Mouse (Mus musculus): ENCODE data around the gene Dusp3. TPM values are rescaled to one million over a fixed set of nuclear protein-coding genes. Genes with fewer than 3 reads are reported as not detected.

Gene Dusp3
- total RNA-seq (2023), result 10 to 100 TPM; 14.7 to 27.4 TPM

DNA sequence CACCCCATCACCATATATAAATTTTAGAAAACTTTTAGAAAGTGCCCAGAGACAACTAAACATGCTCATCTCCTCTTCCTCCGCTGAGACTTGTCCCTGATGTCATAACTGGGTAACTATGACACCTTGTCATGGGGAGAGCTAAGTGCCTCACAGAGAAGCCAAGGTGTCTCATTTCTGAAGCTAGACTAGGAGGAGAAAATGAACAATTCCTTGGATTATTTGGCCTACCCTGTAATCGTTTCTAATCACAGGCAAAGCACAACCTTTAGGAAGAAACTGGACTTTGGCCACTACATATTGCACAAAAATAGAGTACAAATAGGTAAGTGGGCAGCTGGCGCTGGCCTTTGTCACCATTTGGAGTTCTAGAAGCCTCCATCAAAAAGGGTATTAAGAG lies at the start of gene Dusp3:
TSS of gene Dusp3 (minus strand) at position 101 of the 400 bp plus-strand sequence.

DNA sequence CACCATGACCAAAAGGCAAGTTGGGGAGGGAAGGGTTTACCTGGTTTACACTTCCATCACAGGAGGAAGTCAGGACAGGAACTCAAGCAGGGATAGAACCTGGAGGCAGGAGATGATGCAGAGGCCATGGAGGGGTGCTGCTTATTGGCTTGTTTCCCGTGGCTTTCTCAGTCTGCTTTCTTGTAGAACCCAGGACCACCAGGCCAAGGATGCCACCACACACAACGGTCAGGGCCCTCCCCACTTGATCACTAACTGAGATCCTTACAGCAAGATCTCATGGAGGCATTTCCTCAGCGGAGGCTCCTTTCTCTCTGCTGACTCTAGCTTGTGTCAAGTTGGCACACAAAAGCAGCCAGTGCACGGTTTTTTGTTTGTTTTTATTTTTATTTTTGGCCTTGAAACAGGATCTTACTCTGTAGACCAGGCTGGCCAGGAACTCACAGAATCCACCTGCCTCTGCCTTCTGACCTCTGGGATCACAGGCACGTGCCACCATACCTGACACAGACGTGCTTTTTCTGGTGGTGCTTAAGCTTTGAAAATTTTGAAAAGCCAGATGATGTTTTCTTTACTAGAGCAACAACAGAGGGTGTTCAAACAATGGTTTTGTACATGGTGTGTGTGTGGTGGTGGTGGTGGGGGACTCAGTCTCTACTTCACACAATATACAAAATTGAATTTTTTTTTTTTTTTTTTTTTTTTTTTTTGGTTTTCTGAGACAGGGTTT lies 41.4 kb upstream of the Dusp3 start, which contains the start of gene Mpp3:
TSS of gene Mpp3 (minus strand) at position 375 of the 730 bp plus-strand sequence.

DNA sequence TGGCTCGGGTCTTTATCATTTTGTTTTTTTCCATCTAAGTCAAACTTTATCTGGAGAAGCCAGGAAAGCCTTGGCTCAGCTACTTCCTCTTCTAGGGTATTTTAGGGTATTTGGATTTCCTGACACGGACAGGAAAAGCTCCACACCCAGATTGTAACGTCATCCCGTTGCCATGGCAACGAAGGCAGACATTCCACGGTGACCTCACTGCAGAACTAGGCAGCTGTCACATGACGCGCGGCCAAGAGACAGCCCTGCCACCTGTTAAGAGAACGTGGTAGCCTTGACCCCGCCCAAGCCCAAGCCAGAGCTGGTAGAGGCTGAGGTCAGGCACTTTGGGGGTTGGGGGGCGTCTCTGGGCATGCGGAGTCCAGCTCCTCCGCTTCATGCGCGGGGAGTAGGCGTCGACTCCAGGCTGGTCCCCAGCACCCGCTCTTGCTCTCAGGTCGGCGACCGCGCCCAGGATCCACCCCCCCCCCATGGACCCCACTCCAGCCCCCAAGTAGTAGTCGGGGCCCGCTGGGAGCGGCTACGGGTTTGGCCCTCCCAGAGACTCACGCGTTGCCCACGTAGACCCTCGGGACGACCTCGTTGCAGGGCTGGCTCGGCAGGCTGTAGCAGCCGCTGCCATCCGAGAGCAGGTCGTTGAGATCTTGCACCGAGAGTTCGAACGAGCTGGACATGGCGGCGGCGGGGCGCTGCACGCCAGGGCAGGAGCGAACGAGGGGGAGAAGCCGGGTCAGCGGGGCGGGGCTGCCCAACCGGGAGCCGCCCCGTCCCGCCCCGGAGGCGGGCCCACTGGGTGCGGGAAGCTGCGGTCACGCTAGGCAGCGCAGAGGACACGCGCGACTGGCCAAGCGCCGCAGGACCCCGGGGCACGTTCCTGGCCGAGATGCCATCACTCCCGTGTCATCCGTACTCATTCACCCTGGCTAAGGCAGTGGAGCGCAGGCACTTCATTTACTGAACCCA lies 2.5 kb downstream of the Dusp3 start, which contains the start of gene Cfap97d1:
TSS of gene Cfap97d1 (plus strand) at position 226 of the 972 bp plus-strand sequence.

DNA sequence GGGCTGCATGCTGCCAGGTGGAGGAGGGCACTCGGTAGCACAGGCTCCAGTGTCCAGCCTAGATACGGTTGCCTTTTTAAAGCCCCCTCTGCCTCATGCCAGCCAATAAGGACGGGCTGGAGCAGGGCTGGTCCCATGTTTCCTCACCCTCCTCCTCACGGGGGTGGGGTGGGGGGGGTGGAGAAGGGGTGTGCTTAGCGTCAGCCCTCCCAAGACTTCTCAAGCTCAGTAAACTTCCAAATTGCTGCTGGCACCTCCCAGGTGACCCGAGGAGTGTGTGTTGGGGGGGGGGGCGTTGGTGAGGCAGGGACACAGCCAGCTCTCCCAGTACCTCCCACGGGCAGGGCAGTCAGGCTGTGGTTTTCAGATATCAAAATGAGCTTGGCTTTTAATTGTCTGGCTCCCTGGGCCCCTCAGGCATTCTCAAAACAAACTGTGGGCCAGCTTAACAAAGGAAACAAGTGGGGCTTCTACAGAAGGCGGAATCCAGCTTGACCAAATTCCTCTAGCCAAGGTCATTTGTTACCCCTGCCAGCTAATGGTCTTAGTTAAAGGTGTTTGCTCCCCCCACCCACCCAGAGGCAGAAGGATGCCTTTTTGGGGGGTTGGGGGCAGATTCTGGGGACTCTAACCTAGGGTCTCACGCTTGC lies 19.7 kb downstream of the Dusp3 start, which contains the start of gene Sost:
TSS of gene Sost (minus strand) at position 51 of the 650 bp plus-strand sequence.

Other genes starting within 250 kb of the Dusp3 start
- gene Etv4, start 201.6 kb downstream of the Dusp3 start, total RNA-seq (2023), result not detected
- gene Meox1, start 92.6 kb downstream of the Dusp3 start, total RNA-seq (2023), result under 1 TPM; 0.41 to 0.65 TPM
- not detected for gene Sost, start 20.0 kb downstream of the Dusp3 start, total RNA-seq (2023)
- gene Cfap97d1, start 2.7 kb downstream of the Dusp3 start, total RNA-seq (2023), result not detected
- not detected for gene Mpp3, start 41.4 kb upstream of the Dusp3 start, total RNA-seq (2023)
- gene Cd300lg, start 54.5 kb upstream of the Dusp3 start, total RNA-seq (2023), result not detected
- not detected for gene Mpp2, start 101.5 kb upstream of the Dusp3 start, total RNA-seq (2023)
- gene Ppy, start 114.3 kb upstream of the Dusp3 start, total RNA-seq (2023), result not detected
- not detected for gene Pyy, start 120.8 kb upstream of the Dusp3 start, total RNA-seq (2023)
- not detected for gene Nags, start 158.5 kb upstream of the Dusp3 start, total RNA-seq (2023)
- gene Tmem101, start 169.4 kb upstream of the Dusp3 start, total RNA-seq (2023), result 10 to 100 TPM in 1 of 2 experiments, 1 to 10 TPM in 1; 8.4 to 17.1 TPM
- 10 to 100 TPM; 53.8 to 57.7 TPM for gene Lsm12, start 198.3 kb upstream of the Dusp3 start, total RNA-seq (2023)
- gene G6pc3, start 202.6 kb upstream of the Dusp3 start, total RNA-seq (2023), result 10 to 100 TPM; 44.4 to 48.9 TPM
- gene Hdac5, start 243.2 kb upstream of the Dusp3 start, total RNA-seq (2023), result 100 to 1,000 TPM; 117 to 132 TPM

All from B cell, adult 67 days (primary cell).